Mouse (Mus musculus): ENCODE results near the gene Sp1.

- TF ChIP-seq CTCF (conservative IDR thresholded peaks at IDR 0.05; ENCODE audit: low read length): no peak
- no peak for TF ChIP-seq POU5F1 (IDR thresholded peaks at IDR 0.05; ENCODE audit: borderline replicate concordance, low read length)
These were observed at the start of gene Sp1 for GRCm38 (mm10) chr15:102405489-102406195.

Measured in E14TG2a.4 (cell line).